Mouse (Mus musculus) gastrocnemius, postnatal 25 days (tissue): Measurements from ENCODE around the gene 4930435E12Rik. TPM values are rescaled to one million over a fixed set of nuclear protein-coding genes. Genes with fewer than 3 reads are reported as not detected.

ENCODE experiments used
- DNase-seq: peaks from one replicate; pipeline ENCODE4 v3.0.0; 2022
- total RNA-seq, 2 experiments: library from RNA; stranded (reverse); gene quantifications; 1 replicate in 1 of 2; 2 replicates in 1 of 2; pipeline ENCODE4 v1.2.3; 2021

Gene 4930435E12Rik
- total RNA-seq, 2 experiments from 2014 or later: not detected

DNA sequence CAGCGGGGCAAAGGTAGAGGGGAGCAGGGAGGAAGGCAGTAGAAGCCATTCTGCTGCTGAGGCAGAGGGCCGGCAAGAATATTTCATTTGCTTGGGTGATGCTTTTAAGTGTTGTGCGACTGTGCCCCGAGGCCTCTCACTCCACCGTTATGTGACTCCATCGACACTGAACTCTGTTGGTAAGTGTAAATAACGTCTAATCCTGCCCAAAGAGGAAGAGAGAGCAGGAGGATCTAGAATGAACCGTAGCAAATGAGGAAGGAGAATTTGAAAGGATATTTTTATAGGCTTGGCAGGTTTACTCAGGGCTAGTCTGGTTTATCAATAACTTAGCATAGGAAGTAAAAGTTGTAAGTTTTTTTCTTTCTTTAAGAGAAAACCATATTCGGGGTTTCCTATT, 59.0 kb downstream of the 4930435E12Rik start:
- no peak for DNase-seq

- no peak for DNase-seq
These were observed 60.2 kb downstream of the 4930435E12Rik start for GRCm38 (mm10) chr16:38768386-38768785.

GRCm38 (mm10) chr16:38767761-38768160, 60.8 kb downstream of the 4930435E12Rik start:
- no peak for DNase-seq

- DNase-seq: no peak
These were observed 61.9 kb downstream of the 4930435E12Rik start for GRCm38 (mm10) chr16:38766671-38767070.

- no peak for DNase-seq
These were observed 65.0 kb downstream of the 4930435E12Rik start for GRCm38 (mm10) chr16:38763508-38763907.

GRCm38 (mm10) chr16:38762401-38762800, 66.1 kb downstream of the 4930435E12Rik start:
- no peak for DNase-seq

Other genes starting within 250 kb of the 4930435E12Rik start
- gene Arhgap31, start 115.5 kb downstream of the 4930435E12Rik start, total RNA-seq: 10 to 100 TPM; 11.9 to 14.7 TPM
- 1 to 10 TPM; 4.0 to 4.4 TPM for gene B4galt4, start 86.5 kb downstream of the 4930435E12Rik start, total RNA-seq
- not detected for gene Upk1b, start 28.4 kb downstream of the 4930435E12Rik start, total RNA-seq
- gene Igsf11, start 63.9 kb upstream of the 4930435E12Rik start, total RNA-seq: under 1 TPM; 0.21 to 0.43 TPM